Mouse (Mus musculus): ENCODE results near the gene Gm49318.

Gene Gm49318

GRCm38 (mm10) chr9:22030386-22030785, 40.7 kb downstream of the Gm49318 start:
- in situ Hi-C loops (cut with MboI, MseI), result loop anchor here (5.0 kb wide), 1 partner anchor 43 kb away; the partner anchor contains the start of gene Rgl3

- in situ Hi-C loops (cut with MboI, MseI), result no loop called here
Measured at GRCm38 (mm10) chr9:22028467-22028866, 42.6 kb downstream of the Gm49318 start.

DNA sequence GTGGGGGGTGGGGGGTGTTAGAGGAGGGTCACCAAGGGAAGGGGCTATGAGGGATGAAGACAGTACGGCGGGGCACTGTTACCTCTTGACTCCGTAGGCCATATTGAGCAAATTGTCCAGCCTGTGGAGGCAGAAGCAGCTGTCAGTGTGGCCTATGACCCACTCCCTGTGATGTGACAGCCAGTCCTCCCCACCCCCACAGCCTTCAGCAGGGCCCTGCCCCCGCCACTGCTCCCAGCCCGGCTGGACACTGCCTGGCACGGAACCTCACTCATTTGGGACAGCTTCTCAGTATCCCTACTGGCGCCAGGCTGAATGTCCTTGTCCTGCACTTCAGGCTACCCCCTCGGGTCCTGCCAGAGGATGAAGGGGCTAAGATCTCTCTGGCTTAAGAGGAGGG, 46.5 kb downstream of the Gm49318 start:
- in situ Hi-C loops (cut with MboI, MseI), result no loop called here

DNA sequence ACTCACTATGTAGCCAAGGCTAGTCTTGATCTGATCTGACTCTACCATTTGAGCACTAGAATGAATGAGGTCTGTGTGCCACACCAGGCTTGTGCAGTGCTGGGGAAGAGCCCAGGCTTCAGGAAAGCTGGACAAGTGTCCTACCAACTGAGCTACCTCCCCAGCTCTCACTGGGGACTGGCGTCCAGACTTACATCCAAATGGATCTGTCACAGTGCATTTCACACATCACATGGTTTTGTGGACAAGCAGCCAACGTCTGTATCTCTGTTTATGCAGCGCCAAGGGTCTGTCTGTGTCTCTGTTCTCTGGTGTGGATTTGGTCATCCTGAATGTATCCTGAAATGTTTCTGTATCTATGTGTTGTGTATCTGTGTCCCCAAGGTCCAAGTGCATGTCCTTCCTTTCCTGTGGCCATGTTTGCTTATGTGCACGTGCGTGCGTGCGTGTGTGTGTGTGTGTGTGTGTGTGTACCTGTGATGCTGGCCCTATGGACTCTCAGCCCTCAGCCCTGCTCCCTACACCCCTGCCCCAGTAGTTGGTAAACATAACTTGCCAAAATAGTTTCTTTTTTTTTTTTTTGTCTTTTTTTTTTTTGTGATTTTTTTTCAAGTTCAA, 53.7 kb downstream of the Gm49318 start:
- in situ Hi-C loops (cut with MboI, MseI), result no loop called here

GRCm38 (mm10) chr9:22016245-22016644, 54.8 kb downstream of the Gm49318 start:
- in situ Hi-C loops (cut with MboI, MseI), result no loop called here

DNA sequence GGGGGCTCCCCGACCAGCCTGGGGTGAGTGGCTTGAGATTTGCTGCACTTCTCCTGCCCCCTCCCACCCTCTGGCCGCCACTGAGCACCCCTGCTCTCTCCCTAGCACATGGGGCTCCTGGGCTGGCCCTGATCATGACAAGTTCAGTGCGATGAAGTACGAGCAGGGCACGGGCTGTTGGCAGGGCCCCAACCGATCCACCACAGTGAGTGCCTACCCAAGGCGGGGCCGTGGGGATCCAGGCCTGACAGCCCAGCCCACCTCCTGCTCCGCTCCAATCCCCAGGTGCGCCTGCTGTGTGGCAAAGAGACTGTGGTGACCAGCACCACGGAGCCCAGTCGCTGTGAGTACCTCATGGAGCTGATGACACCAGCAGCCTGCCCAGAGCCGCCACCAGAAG, 58.3 kb downstream of the Gm49318 start:
- in situ Hi-C loops (cut with MboI, MseI), result no loop called here

GRCm38 (mm10) chr9:22011055-22011454, 60.0 kb downstream of the Gm49318 start:
- in situ Hi-C loops (cut with MboI, MseI), result no loop called here

- in situ Hi-C loops (cut with MboI, MseI), result no loop called here
Measured at GRCm38 (mm10) chr9:22004546-22004945, 66.5 kb downstream of the Gm49318 start.

DNA sequence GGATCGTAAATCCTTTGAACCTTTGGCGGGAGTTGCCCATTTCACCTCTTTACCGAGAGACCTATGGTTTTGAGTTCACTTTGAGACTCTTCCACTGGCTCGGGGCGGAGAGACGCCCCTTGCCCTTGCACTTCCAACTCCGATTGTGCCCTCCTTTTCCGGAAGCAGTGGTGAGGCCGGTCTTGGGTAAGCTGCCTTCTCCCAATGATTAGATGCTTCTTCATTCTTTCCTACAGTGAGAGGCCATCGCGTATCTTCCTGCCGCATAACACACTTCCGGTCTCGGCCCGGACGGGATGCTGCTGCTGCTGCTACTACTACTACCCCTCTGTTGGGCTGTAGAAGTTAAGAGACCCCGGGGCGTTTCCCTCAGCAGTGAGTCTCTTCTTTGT, 67.9 kb downstream of the Gm49318 start:
- in situ Hi-C loops (cut with MboI, MseI), result no loop called here

DNA sequence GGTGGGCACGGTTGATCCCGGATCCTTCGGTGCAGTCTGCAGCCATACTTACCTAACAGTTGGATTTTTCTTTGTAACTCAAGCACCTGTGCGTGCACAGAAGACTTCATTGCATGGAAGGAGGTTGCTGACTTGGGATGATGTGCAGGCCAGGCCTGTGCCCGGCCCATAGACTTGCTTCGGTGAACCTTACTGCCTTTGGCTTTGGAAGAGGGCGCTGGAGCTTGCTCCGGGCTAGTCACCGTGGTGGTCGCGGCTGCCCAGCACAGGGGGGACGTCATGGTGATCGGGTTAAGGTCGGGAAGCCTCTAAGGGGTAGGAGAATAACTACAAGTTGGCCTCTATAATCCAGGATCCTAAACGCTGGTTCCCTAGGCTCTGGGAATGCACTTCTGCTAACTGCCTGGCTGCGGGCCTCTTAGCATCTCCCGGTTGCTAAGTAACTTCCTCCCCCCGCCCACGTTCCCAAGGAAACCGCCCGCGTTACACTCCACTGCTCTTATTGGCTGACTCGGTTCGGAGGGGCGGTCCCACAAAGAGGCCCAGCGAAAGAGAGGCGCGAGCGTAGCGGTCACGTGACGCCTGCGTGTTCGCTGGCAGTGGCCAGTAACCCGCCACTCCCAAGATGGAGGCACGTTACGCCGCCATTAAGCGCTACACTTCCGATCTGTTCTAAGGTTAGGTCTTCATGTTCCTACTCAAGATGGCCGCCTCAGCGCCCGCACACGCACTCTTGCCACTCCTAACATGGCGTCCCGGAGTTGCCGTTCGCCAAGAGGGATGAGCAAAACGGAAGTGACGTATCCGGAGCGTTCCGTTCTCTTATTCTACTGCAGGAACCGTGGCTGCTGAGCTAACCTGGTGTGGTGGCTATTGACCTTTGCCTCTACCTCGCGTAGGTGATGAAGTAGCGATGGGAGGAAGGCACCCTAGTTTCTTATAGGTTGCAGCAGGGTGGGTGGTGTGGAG, 68.6 kb downstream of the Gm49318 start, which contains the start of the genes Ccdc151 and Prkcsh:
Gene Ccdc151 (minus strand): TSS at position 441 of the 969 bp plus-strand sequence.
Gene Prkcsh (plus strand): TSS at position 613 of the 969 bp plus-strand sequence.
- in situ Hi-C loops (cut with MboI, MseI), result no loop called here

- in situ Hi-C loops (cut with MboI, MseI), result no loop called here
Measured at GRCm38 (mm10) chr9:22001633-22002032, 69.4 kb downstream of the Gm49318 start.

- in situ Hi-C loops (cut with MboI, MseI), result no loop called here
Measured at GRCm38 (mm10) chr9:22000296-22000695, 70.8 kb downstream of the Gm49318 start.

DNA sequence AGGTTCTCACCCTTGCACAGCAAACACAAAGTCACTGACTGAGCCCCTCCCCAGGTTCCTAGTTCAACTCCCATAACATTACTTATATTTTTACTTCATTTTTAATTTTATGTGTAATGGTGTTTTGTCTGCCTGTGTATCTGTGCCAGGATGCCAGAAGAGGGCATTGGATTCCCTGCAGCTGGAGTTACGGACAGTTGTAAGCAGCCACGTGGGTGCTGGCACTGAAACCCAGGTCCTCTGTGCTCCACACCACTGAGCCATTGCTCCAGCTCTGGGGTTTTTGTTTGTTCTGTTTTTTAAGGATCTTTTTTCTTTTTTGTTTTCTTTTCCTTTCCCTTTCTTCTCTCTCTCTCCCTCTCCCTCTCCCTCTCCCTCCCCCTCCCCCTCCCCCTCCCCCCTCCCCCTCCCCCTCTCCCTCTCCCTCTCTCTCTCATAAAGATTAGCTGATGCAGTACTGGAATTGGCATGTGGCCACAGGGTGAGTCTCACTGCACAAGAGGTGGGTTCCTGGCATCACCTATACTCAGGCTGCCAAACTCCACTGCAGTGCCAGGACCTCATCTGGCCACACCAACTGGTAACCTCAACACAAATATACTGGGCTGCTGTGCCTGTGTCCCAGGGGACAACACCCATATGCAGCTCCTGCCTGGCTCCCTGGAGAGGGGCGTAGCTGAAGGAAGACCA, 74.7 kb downstream of the Gm49318 start:
- in situ Hi-C loops (cut with MboI, MseI), result no loop called here

- in situ Hi-C loops (cut with MboI, MseI), result no loop called here
Measured at GRCm38 (mm10) chr9:21992227-21992626, 78.8 kb downstream of the Gm49318 start.

DNA sequence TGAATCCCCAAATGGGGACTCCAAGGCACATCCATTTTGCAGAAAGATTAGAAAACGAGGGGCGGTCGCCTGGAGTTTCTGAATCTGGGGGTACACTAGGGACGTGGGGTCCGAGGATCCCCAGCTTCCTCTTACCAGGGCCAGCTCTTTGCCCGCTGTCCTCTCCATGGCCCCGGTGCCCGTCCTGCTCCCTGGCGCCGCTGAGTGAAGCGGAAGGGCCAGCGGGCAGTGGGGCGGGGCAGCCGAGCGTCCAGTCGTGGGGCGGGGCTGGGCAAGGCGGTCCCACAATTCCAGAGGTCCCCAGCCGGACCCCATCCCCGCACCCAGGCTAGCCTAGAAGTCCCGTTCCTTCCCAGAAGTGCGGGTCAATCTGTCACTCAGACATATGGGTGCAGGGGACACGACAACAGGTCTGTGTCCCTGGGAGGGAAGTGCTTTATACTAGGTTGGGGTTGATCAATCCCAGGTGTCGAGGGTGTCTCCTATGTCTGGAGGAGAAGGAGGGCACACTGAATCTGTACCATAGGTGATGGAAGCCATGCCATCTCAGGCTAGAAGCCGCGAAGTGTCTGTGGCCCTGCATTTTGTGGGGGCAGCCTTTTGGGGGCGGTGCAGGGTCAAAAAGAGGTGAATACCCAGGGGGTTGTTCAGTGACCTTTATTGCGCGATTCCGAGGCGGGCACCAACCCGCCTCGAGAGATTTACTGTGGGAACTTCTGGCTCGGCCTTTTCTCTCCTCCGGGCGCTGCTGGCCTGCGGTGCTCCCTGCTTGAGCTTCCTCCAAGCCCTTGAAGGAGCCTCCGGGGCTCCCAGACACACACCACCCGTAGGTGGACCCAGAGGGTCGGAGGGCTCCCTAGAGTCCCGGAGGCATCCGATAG, 81.6 kb downstream of the Gm49318 start, which contains the start of gene Rgl3:
Gene Rgl3 (minus strand): TSS at position 217 of the 881 bp plus-strand sequence.
- in situ Hi-C loops (cut with MboI, MseI), result loop anchor here (5.0 kb wide), 1 partner anchor 43 kb away; no protein-coding TSS in a partner anchor

- in situ Hi-C loops (cut with MboI, MseI), result loop anchor here (5.0 kb wide), 1 partner anchor 44 kb away; no protein-coding TSS in a partner anchor
Measured at GRCm38 (mm10) chr9:21988421-21989101, 82.5 kb downstream of the Gm49318 start.

- in situ Hi-C loops (cut with MboI, MseI), result loop anchor here (5.0 kb wide), 1 partner anchor 45 kb away; no protein-coding TSS in a partner anchor
Measured at GRCm38 (mm10) chr9:21987592-21988342, 83.3 kb downstream of the Gm49318 start.
